Mouse (Mus musculus) T-cell, adult 2 months (primary cell): Measurements from ENCODE around the gene Slc11a2.

Source experiments
- DNase-seq: peaks from one replicate; pipeline ENCODE4 v3.0.0; 2022; ENCODE audit warnings: low spot score

Slc11a2 gene

DNA sequence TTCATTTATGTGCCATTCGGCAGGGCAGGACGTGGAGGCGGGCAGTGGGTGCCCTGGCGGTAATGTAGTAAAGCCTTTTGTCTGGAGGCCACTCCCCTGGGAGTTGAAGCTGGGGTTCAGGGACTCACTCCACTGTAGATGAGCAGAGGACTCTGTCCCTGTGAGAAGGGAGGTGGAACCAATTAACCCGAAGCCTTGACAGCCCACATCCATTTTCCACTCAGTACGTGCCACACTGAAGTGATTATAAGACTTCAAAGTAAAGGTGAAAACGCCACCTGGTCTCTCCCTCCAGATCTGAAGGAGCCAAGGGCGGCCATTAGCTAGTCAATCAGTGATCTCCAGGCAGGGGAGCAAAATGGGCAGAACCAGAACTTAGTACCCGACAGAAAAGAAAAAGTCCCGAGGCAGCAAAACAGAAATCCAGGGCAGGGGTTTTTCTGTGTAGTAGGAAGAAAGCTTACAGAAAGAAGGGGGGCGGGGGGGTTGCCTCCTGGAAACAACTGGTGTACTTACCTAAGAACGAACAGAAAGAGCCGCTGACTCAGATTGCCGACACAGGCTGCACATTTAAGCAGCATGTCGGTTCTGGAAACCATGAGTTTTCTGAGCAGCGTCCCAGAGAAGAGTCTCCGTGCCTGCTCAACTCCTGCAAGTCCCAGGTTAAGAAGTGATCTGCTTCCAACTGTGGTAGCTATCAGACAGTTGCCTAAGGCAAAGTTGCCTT, at the start of gene Slc11a2:
Gene Slc11a2, minus strand, starts transcription at position 677 of the 727 bp plus-strand sequence.
- DNase-seq = no peak

- no peak for DNase-seq
Measured at GRCm38 (mm10) chr15:100473926-100474503, 49.1 kb upstream of the Slc11a2 start.

GRCm38 (mm10) chr15:100470037-100470436, 45.2 kb upstream of the Slc11a2 start:
- DNase-seq = no peak

GRCm38 (mm10) chr15:100469189-100469545, 44.3 kb upstream of the Slc11a2 start:
- no peak for DNase-seq

GRCm38 (mm10) chr15:100468295-100469188, 43.7 kb upstream of the Slc11a2 start, which contains the start of gene Letmd1:
TSS of gene Letmd1 (plus strand) at chr15:100469023.
- DNase-seq = peak; percentile 91

DNA sequence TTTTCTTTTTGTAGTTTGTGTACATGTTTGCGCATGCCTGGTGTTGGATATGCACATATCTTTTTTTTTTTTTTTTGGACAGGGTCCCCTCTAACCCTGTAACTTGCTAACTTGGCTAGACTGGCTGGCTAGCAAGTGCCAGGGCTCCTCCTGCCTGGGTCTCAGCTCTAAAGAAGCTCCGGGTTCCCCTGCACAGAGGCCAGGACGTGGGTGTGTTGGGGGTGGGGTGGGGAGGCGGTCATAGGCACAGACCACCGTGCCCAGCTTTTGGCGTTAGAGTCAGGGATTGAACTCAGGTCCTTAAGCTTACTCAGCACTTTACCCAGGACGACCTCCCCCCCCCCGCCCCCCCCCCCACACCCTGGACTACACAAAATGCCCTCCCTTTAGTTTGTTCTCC, 42.9 kb upstream of the Slc11a2 start:
- DNase-seq = no peak

DNA sequence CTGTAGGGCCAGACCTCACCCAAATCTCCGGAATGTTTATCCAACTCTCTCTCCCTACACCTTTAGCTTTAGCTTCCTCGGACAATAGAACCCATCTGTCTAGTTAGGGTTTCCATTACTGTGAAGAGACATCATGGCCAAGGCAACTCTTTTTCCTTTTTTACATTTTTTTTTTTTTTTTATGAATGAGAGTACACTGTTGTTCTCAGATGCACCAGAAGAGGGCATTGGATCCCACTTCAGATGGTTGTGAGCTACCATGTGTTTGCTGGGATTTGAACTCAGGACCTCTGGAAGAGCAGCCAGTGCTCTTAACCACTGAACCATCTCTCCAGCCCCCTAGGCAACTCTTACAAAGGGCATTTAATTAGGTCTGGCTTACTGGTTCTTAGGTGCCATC, 40.6 kb upstream of the Slc11a2 start:
- DNase-seq = no peak

DNA sequence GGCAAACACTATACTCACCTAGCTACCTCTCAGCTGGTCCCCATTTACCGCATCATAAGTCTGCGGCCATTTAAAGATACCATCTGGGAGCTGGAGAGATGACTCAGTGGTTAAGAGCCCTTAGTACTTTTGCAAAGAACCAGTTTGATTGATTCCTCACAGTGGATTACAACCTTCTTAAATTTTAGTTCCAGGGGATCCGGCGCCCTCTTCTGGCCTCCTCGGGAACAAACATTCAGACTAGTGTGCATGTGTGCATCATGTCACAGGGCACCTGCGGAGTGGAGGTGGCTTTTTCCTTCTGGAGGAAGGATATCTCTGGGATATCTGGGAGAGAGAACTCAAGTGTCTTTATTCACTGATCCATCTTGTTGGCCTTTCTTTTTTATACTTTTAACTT, 38.8 kb upstream of the Slc11a2 start:
- DNase-seq = peak; percentile 73

GRCm38 (mm10) chr15:100462086-100462485, 37.2 kb upstream of the Slc11a2 start:
- no peak for DNase-seq

DNA sequence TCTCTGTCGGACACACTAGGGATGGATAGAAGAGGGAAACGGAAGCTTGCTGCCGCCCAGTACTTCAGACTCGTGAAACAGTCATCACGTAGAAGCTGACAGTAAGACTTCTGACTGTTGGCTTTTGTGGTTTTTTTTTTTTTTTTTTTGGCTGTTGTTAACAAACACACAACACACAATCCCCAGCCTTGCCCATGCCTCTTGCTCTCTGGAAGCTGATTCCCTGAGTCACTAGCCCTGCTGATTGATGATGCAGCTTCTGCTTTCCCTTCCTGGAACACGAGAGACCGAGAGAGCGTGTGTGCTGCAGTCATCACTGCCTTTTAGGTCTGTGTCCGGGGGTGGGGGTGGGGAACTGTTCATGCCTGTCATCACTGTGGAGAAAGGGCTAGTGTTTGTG, 36.8 kb upstream of the Slc11a2 start:
- no peak for DNase-seq

DNA sequence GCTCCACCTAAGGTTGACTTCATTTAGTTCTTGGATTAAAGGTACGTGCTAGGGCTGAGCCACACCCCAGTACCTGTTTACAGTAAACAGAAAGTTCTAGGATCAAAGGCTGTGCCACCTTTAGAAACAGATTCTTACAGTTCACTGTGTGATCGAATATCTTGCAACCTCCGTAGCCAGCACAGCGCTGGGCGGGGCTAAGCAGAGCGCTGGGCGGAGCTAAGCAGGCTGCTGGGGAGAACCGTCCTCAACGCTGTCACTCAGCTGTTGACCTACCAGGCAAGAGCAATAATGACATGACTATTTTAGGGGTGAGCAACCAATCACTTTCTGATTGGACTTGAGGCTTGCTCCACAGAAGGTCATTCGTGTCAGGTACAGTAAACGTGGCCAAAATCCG, 36.1 kb upstream of the Slc11a2 start:
- peak; percentile 44 for DNase-seq

- peak; percentile 73 for DNase-seq
Measured at GRCm38 (mm10) chr15:100458055-100458454, 33.2 kb upstream of the Slc11a2 start.

- DNase-seq = peak; percentile 75
Measured at GRCm38 (mm10) chr15:100457340-100457739, 32.5 kb upstream of the Slc11a2 start.

DNA sequence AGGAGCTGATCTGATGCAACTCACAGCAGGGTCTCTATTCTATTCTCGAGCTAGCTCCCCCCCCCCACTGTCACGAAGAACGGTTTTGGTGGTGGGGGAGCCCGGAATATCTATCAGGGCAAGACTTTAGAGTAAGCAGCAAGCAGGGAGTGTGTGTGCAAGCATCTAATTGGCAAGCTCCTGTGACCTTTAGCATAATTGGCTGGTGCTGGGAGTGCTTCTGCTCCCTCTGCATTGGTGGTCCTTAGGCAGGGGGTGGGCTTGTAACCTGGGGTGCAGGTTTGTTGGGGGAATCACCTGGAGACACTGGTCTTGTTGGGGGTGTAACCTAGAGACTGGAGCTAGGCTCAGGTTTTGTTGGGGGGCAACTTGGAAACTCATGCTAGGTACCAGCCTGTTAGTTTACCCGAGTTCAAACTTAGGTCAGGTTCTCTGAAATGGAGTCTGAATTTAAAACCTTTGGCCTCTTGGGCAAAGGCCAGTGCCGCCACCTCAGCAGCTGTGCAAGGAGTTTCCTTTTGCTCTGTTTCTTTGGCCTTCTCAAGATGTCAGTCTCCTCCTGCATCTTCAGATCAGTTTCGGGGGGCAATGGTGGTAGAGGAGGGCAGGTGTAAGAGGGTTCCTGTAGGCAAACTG, 31.6 kb upstream of the Slc11a2 start:
- no peak for DNase-seq

DNA sequence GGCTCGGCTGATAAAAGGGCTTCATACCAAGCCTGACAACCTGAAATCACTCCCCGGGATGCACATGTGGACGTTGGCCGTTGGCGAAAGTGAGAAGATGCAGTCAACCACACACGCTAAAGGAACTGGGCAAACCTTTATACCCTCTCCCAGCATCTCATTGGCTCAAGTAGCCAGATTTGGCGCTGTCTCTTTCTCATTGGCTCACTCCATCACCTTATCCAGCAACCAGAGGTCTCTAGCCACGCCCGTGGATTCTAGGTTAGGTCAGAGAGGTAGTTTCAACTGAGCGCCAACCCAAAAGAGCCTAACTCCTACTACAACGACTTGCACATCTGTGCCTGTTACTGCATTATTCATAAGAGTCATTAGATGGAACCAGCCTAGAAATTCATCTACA, 27.6 kb upstream of the Slc11a2 start:
- DNase-seq = no peak

- no peak for DNase-seq
Measured at GRCm38 (mm10) chr15:100451245-100451644, 26.4 kb upstream of the Slc11a2 start.

GRCm38 (mm10) chr15:100449495-100449894, 24.6 kb upstream of the Slc11a2 start:
- no peak for DNase-seq

GRCm38 (mm10) chr15:100448572-100448971, 23.7 kb upstream of the Slc11a2 start:
- no peak for DNase-seq

DNA sequence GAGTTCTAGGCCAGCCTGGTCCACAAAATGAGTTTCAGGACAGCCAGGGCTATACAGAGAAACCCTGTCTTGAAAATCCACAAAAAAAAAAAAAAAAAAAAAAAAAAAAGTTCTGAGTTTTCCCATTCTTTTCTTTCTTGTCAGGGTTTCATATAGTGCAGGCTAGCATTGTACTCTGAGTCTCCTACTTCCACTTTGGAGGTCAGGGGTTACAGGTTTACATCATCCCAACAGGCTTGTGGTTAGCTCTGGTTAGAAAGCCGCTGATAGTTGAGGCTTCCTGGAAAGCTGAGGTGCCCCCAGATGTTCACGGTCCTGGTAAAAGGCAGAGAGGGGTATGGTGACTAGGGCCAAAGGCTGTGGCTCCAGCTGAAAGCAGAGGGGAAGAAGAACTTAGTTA, 22.0 kb upstream of the Slc11a2 start:
- no peak for DNase-seq

DNA sequence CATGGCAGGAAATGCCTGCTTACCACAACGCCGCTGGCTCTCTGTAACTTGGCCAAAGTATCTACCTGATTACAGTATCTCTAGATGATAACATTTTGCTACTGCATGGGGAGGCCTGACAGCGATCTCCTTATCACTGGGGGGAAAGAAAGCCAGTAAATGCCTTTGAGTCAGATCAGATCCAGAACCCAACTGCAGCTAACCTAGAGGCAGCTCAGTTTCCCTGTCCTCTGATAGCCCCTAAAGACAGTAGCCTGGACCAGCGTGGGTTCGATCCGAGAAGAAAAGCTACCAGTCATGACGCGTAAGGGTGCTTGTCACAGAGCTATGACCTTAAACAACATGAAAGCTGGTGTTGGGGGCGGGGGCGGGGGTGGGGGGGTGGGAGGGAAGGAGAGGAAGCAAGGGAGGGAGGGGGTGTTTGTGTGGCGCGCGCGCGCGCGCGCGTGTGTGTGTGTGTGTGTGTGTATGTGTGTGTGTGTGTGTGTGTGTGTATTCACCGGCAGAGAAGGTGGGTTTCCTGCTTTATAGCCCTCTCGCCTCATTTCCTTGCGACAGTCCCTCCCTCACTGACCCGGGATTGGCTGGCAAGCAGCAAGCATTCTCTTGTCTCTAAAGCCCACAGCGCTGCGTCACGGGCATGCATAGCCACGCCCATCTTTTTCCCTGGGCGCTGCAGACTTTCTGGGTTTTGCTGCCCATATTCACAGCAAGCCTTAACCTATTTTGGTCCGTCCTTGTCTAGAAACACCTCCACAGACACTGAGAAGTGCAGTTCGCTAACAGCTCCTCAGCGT, 18.5 kb upstream of the Slc11a2 start:
- DNase-seq = peak; percentile 90

- DNase-seq = no peak
Measured at GRCm38 (mm10) chr15:100436518-100436917, 11.6 kb upstream of the Slc11a2 start.

DNA sequence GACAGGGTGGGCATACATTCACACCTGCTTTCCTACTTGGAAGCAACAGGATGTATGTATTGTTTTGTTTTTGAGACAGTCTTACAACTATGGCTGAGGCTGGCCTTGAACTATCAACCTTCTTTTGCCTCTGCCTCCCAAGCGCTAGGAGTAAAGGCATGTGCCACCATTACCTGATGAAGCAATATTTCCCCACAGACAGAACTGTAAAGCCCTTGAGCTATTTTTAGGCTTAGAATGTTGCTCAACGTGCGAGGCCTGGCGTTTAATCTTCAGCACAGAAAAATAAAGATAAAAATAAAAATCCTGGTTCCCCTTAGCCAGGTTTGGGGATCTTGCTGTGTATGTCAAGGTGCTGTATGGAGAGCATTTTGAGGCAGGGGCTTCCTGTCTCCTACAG, 11.2 kb upstream of the Slc11a2 start:
- no peak for DNase-seq
